Mouse (Mus musculus) intestine, embryonic 16.5 days (tissue): ENCODE data around the gene Sertad1. TPM values are rescaled to one million over a fixed set of nuclear protein-coding genes. Genes with fewer than 3 reads are reported as not detected.
A peak's percentile ranks its signal among the peaks of the same experiment; 100 is the strongest.

Experiments used
- ATAC-seq: fragments of 200-750 bp; cut with Nextera tagmentation; 2 replicates; pipeline ENCODE4 v1.8.0; 2017; ENCODE audit warnings: moderate TSS enrichment, moderate library complexity
- H3K27ac ChIP-seq: fragments of 300-500 bp; sonication (generic); 2 replicates; pipeline ENCODE4 v1.5.1; 2014; ENCODE audit warnings: mild to moderate bottlenecking, low read length
- H3K27me3 ChIP-seq: fragments of 300-500 bp; sonication (generic); replicated peaks from 2 replicates; pipeline ENCODE4 v1.6.1; 2014; ENCODE audit warnings: low read length, control low read depth, mixed read lengths; ENCODE audit not compliant: control insufficient read depth, insufficient read depth
- H3K36me3 ChIP-seq: fragments of 300-500 bp; sonication (generic); 2 replicates; pipeline ENCODE4 v1.6.1; 2014; ENCODE audit warnings: low read length, control low read depth; ENCODE audit not compliant: control insufficient read depth, insufficient read depth
- H3K4me1 ChIP-seq: fragments of 300-500 bp; sonication (generic); 2 replicates; pipeline ENCODE4 v1.6.1; 2014; ENCODE audit warnings: low read length, control low read depth, mixed read lengths; ENCODE audit not compliant: control insufficient read depth, insufficient read depth
- H3K4me2 ChIP-seq: fragments of 300-500 bp; sonication (generic); 2 replicates; pipeline ENCODE4 v1.6.1; 2014; ENCODE audit warnings: low read depth, low read length, control low read depth
- H3K4me3 ChIP-seq: fragments of 300-500 bp; sonication (generic); 2 replicates; pipeline ENCODE4 v1.5.1; 2014; ENCODE audit warnings: mild to moderate bottlenecking, low read length
- H3K9ac ChIP-seq: fragments of 300-500 bp; sonication (generic); 2 replicates; pipeline ENCODE4 v1.6.1; 2014; ENCODE audit warnings: low read depth, low read length
- H3K9me3 ChIP-seq: fragments of 300-500 bp; sonication (generic); 2 replicates; pipeline ENCODE4 v1.6.1; 2016; ENCODE audit warnings: low read length, control low read depth; ENCODE audit not compliant: control insufficient read depth
- WGBS: fragments of 180-500 bp; shearing (Covaris S2); extraction: QIAGEN DNeasy Blood & Tissue Kit; methylation state at CpG from one replicate; pipeline ENCODE4 v1.1.7; 2014; 5-methylcytosine and 5-hydroxymethylcytosine counted together
- polyA plus RNA-seq: library from polyadenylated mRNA; unstranded; fragments of >200 nt; fragmentation: Nextera tagmentation; extraction: Ambion mirVana; gene quantifications from 2 replicates; pipeline ENCODE4 v1.2.1, GENCODE M21; 2015

Sertad1 gene
- 40.9 and 43.4 TPM in 2 replicates for polyA plus RNA-seq

GRCm38 (mm10) chr7:27486770-27487697 is at the start of gene Sertad1:
TSS of gene Sertad1 (plus strand) at chr7:27486910.
- ATAC-seq, result peak; percentile 90
- WGBS, result under 1% methylated on average over 66 of the region's 80 CpGs
- Histone ChIP-seq H3K4me3 (peak within 1 kb of the TSS; percentile 82), H3K27ac (peak within 1 kb of the TSS; percentile 99), H3K4me2 (peak within 1 kb of the TSS; percentile 76), H3K9me3 (no peaks in the 10 kb centered on the region), H3K27me3 (no peaks in the 10 kb centered on the region), H3K36me3 (0 out of 2 replicates have a peak, but pooled peaks cover 3% of the 10 kb centered on the region), H3K9ac (peak within 1 kb of the TSS; percentile 94), H3K4me1 (peaks cover 36% of the 10 kb centered on the region)

GRCm38 (mm10) chr7:27437544-27437943 is 49.2 kb upstream of the Sertad1 start:
- Histone ChIP-seq H3K9me3 (0 out of 2 replicates have a peak, but pooled peaks cover 5% of the 10 kb centered on the region), H3K27me3 (peaks cover 11% of the 10 kb centered on the region), H3K9ac (no peak overlapping the region), H3K27ac (no peak overlapping the region), H3K4me2 (no peak overlapping the region), H3K4me1 (no peaks in the 10 kb centered on the region), H3K4me3 (no peak overlapping the region), H3K36me3 (no peaks in the 10 kb centered on the region)
- 54% methylated on average over 5 of the region's 5 CpGs for WGBS
- ATAC-seq, result no peak

- no peaks in the 10 kb centered on the region for H3K27me3 ChIP-seq
- H3K36me3 ChIP-seq, result no peaks in the 10 kb centered on the region
- no peak overlapping the region for H3K4me2 ChIP-seq
- no peak overlapping the region for H3K9ac ChIP-seq
- 0 out of 2 replicates have a peak, but pooled peaks cover 5% of the 10 kb centered on the region for H3K9me3 ChIP-seq
- H3K4me3 ChIP-seq, result no peak overlapping the region
- no peaks in the 10 kb centered on the region for H3K4me1 ChIP-seq
- no peak overlapping the region for H3K27ac ChIP-seq
- no peak for ATAC-seq
- WGBS, result 75% methylated on average over 4 of the region's 4 CpGs
Measured at GRCm38 (mm10) chr7:27440014-27440413, 46.7 kb upstream of the Sertad1 start.

GRCm38 (mm10) chr7:27446051-27446450 is 40.7 kb upstream of the Sertad1 start:
- H3K9me3 ChIP-seq, result no peaks in the 10 kb centered on the region
- ATAC-seq, result no peak
- 8% methylated on average over 18 of the region's 18 CpGs for WGBS

GRCm38 (mm10) chr7:27446521-27447418 is 39.9 kb upstream of the Sertad1 start:
- ATAC-seq, result no peak; the same call in 1 of the 2 replicates
- no peaks in the 10 kb centered on the region for H3K9me3 ChIP-seq
- WGBS, result 7% methylated on average over 53 of the region's 53 CpGs

More at GRCm38 (mm10) chr7:27446051-27446450, 40.7 kb upstream of the Sertad1 start:
- peak overlapping the region; percentile 99 for H3K4me2 ChIP-seq
- peak overlapping the region; percentile 56 for H3K4me3 ChIP-seq
- no peak overlapping the region for H3K27ac ChIP-seq
- H3K36me3 ChIP-seq, result no peaks in the 10 kb centered on the region
- peak overlapping the region; percentile 68 for H3K9ac ChIP-seq
- H3K4me1 ChIP-seq, result peaks cover 25% of the 10 kb centered on the region
- peaks cover 18% of the 10 kb centered on the region for H3K27me3 ChIP-seq

DNA sequence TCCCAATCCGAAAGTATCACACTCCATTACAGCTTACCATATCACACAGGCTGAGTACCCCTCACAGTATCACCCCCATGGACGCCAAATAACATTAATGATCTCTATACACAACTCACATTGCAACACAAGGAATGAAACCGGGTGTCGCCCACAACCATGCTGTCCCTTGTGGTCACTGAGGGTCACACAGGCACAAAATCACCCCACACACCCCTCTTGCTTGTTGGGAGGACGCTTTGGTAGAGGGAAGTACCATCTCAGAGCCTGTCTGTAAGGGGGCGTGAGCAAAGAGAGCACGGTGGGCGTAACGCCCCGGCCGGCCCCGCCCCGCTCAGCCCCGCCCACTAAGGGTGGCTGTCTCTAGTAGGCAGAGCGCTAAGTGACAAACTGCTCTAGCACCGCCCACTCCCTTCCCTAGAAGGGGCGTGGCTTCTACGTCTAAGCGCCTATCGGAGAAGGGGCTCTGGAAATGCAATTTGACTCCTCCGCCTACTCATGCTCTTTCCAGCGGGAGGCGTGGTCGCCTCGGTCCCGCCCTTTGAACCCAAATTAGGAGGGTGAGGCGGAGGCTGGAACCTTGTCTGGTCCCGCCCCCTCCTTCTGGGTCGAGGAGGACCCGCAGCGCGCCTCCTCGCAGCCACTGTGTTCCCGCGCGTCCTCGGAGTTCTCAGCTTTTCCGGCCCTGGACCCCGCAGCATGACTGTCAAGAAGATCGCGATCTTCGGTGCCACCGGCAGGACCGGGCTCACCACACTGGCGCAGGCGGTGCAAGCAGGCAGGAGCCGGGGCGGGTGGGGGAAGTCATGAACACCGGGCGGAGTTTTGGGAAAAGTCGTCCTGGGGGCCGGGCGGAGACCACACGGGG is 39.1 kb upstream of the Sertad1 start, which contains the start of the genes Sptbn4 and Blvrb:
Gene Sptbn4 (minus strand): TSS at position 268 of the 868 bp plus-strand sequence.
Gene Blvrb (plus strand): TSS at position 560 of the 868 bp plus-strand sequence.
- Histone ChIP-seq H3K4me2 (peak within 1 kb of the TSS; percentile 99), H3K9me3 (no peaks in the 10 kb centered on the region), H3K9ac (peak within 1 kb of the TSS; percentile 80), H3K4me1 (peaks cover 25% of the 10 kb centered on the region), H3K36me3 (no peaks in the 10 kb centered on the region), H3K4me3 (peak within 1 kb of the TSS; percentile 73), H3K27ac (peak within 1 kb of the TSS; percentile 63), H3K27me3 (peaks cover 18% of the 10 kb centered on the region)
- peak; percentile 92 for ATAC-seq
- WGBS, result 1% methylated on average over 54 of the region's 54 CpGs

More at GRCm38 (mm10) chr7:27446521-27447418, 39.9 kb upstream of the Sertad1 start:
- peaks cover 25% of the 10 kb centered on the region for H3K4me1 ChIP-seq
- H3K36me3 ChIP-seq, result no peaks in the 10 kb centered on the region
- H3K4me3 ChIP-seq, result peak overlapping the region; percentile 73
- peak overlapping the region; percentile 68 for H3K9ac ChIP-seq
- peaks cover 18% of the 10 kb centered on the region for H3K27me3 ChIP-seq
- H3K4me2 ChIP-seq, result peak overlapping the region; percentile 99
- no peak overlapping the region for H3K27ac ChIP-seq

DNA sequence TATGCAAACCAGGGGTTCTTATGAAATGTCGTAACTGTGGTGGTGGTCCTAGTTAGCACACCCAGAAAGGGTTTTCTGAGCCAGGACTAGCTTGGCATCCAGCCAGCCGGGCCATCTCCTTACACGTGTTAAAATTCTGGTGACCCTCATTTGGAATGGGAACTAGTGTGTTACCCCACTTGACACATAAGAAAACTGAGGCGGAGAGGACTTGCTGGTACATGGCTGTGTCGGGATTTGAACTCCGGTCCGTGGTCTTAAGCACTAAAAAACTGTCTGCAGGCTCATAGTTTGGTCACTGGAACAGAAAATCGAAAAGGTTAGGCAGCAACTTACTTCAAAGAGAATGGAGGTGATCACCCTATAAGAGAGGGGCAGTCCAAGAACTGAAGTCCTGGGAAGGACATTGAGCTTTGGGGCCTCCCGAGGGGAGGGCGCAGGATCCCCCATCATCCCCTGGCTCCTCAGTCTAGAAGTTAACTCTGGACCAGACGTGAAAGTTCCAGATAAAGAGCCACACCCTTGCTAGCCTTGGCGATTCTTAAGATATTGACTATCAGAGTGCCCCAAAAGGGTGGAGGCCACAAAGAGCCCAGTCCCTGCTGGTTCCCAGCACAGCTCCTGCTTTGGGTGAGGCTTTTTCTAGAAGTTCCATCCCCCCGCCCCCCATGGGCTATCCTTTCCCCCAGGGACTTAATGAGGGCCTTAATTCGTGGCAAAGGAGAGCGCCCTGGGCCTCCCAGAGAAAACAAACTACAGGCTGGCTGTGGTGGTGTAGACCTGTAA is 38.1 kb upstream of the Sertad1 start:
- ATAC-seq, result peak; percentile 16
- 50% methylated on average over 15 of the region's 15 CpGs for WGBS
- Histone ChIP-seq H3K4me1 (peaks cover 25% of the 10 kb centered on the region), H3K27ac (peak overlapping the region; percentile 63), H3K27me3 (peaks cover 18% of the 10 kb centered on the region), H3K36me3 (no peaks in the 10 kb centered on the region), H3K9me3 (no peaks in the 10 kb centered on the region), H3K4me3 (peak overlapping the region; percentile 73), H3K4me2 (peak overlapping the region; percentile 98), H3K9ac (peak overlapping the region; percentile 80)
